Mouse (Mus musculus) liver, embryonic 13.5 days (tissue): ENCODE measurements around the gene Arhgap28. TPM values are rescaled to one million over a fixed set of nuclear protein-coding genes. Genes with fewer than 3 reads are reported as not detected.
A peak's percentile ranks its signal among the peaks of the same experiment; 100 is the strongest.

ENCODE experiments used
- ATAC-seq: fragments of 200-750 bp; cut with Nextera tagmentation; 2 replicates; pipeline ENCODE4 v1.8.0; 2017; ENCODE audit warnings: low read depth, mild to moderate bottlenecking, moderate number of reproducible peaks, moderate library complexity
- DNase-seq: peaks from one replicate; pipeline ENCODE4 v3.0.0; 2022
- H3K27ac ChIP-seq: fragments of 300-500 bp; sonication (generic); 2 replicates; pipeline ENCODE4 v1.5.1; 2015; ENCODE audit warnings: moderate library complexity, mild to moderate bottlenecking, inconsistent platforms
- H3K27me3 ChIP-seq: fragments of 300-500 bp; sonication (generic); 2 replicates; pipeline ENCODE4 v1.6.1; 2015; ENCODE audit warnings: mild to moderate bottlenecking, inconsistent platforms
- H3K36me3 ChIP-seq: fragments of 300-500 bp; sonication (generic); 2 replicates; pipeline ENCODE4 v1.6.1; 2015; ENCODE audit warnings: mild to moderate bottlenecking, inconsistent platforms
- H3K4me1 ChIP-seq: fragments of 300-500 bp; sonication (generic); replicated peaks from 2 replicates; pipeline ENCODE4 v1.6.1; 2015; ENCODE audit warnings: inconsistent platforms
- H3K4me2 ChIP-seq: fragments of 300-500 bp; sonication (generic); 2 replicates; pipeline ENCODE4 v1.6.1; 2015; ENCODE audit warnings: inconsistent platforms, mild to moderate bottlenecking, moderate library complexity
- H3K4me3 ChIP-seq: fragments of 300-500 bp; sonication (generic); replicated peaks from 2 replicates; pipeline ENCODE4 v1.5.1; 2015; ENCODE audit warnings: mild to moderate bottlenecking, inconsistent platforms
- H3K9ac ChIP-seq: fragments of 300-500 bp; sonication (generic); 2 replicates; pipeline ENCODE4 v1.6.1; 2015; ENCODE audit warnings: mild to moderate bottlenecking, inconsistent platforms
- H3K9me3 ChIP-seq: fragments of 300-500 bp; sonication (generic); replicated peaks from 2 replicates; pipeline ENCODE4 v1.6.1; 2016; ENCODE audit warnings: inconsistent platforms
- WGBS: fragments of 180-500 bp; shearing (Covaris S2); methylation state at CpG from one replicate; pipeline ENCODE4 v1.1.7; 2015; ENCODE audit not compliant: insufficient replicate concordance; 5-methylcytosine and 5-hydroxymethylcytosine counted together
- polyA plus RNA-seq: library from polyadenylated mRNA; unstranded; fragments of >200 nt; fragmentation: Nextera tagmentation; extraction: Ambion mirVana; gene quantifications from 2 replicates; pipeline ENCODE4 v1.2.1, GENCODE M21; 2015

The Arhgap28 gene
- polyA plus RNA-seq, result 1.8 and 2.1 TPM in 2 replicates

DNA sequence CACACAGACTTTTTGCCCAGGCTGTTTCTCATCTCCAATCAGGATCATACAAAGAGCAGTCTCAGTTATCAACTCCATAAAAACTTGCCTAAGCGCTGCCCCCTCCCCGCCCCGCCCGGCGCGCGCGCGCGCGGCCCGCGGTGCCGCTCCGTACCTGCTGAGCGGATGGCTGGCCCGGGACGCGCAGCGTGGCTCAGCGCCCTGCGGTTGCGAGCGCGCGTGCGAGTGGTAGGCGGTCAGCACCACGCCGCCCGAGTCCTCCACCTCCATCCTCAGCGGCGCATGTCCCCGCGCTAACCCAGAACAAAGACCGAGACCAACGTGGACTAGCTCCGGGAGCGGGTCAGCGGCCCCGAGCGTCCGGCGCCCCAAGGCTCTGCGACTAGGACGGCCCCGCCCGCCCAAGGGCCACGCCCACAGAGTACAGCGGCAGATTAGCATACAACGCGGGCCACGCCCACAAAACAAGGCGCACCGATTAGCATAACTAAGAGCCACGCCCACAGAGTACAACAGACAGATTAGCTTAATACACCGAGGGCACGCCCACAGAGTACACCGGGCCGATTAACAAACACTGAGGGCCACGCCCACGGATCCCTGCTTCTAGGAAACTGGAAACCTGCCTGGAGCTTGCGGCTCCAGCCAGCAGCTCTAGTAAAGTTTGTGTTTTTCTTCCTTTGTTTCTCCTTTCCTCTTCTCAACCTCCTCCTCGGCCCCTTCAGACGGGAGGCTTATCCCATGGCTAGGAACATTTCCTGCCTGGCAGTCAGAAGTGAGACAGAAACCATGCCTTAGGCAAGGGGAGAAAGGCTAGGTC lies at the start of gene Arhgap28:
Gene Arhgap28, minus strand, starts transcription at position 380 of the 820 bp plus-strand sequence.
- ATAC-seq, result peak; percentile 91
- Histone ChIP-seq H3K4me2 (peak within 1 kb of the TSS; percentile 83), H3K4me1 (peaks cover 17% of the 10 kb centered on the region), H3K36me3 (no peaks in the 10 kb centered on the region), H3K9ac (peak within 1 kb of the TSS; percentile 59), H3K27me3 (peaks cover 14% of the 10 kb centered on the region; the same call in 1 of the 2 replicates), H3K4me3 (peak within 1 kb of the TSS; percentile 63), H3K9me3 (no peaks in the 10 kb centered on the region), H3K27ac (peak within 1 kb of the TSS; percentile 47)
- peak; percentile 87 for DNase-seq
- under 1% methylated on average over 52 of the region's 65 CpGs for WGBS

DNA sequence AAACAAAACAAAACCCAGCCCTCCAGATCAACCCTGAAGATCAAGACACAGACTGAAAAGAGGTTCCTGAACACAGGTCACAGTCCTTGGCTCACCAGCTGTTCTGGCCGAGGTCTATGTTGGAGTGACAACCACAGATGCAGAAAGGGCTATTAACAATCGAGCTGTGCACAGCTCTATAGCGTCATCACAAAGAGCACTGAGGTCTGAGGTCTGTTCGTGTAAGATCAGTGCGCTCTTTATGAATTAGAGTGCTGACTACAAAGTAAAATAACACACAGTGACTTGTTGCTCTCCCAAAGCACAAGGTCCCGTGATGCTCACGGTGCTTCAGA lies 42.4 kb upstream of the Arhgap28 start:
- WGBS, result 65% methylated on average over 7 of the region's 7 CpGs
- Histone ChIP-seq H3K9ac (no peak overlapping the region), H3K36me3 (no peaks in the 10 kb centered on the region), H3K4me3 (no peak overlapping the region), H3K4me2 (no peak overlapping the region), H3K4me1 (no peaks in the 10 kb centered on the region), H3K9me3 (no peaks in the 10 kb centered on the region), H3K27ac (no peak overlapping the region), H3K27me3 (no peaks in the 10 kb centered on the region)
- DNase-seq, result no peak
- no peak for ATAC-seq

DNA sequence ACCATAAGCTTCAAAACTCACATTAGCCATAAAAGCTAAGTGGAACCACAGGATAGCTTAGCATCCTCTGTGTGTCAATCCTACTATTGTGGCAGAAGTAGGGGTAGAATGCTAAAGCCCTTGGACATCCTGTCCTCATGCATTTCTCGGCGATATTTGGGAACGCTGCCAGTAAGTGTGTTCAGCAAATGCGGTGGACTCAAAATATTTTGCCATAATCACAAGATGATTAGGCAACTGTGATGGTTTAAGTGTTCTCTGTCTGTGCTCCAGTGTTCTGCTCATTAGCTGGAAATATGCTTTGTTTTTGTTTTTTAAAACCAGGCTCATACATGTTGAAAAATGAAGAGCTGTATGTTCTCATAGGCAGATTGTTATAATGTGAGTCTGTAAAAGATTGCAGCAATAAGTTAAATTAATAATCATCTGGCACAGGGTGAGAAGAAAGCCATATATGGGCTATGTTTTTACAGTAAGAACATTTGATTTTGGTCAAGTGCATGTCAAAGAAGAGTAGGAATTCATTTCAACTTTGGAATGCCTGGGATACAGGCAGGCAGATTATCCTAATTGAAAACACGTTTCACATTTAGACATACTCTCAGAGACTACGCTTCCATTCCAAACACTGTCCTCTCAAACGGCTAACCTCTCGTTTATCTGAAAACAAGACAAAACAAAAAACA lies 41.9 kb upstream of the Arhgap28 start:
- no peaks in the 10 kb centered on the region for H3K27me3 ChIP-seq
- no peak overlapping the region for H3K4me3 ChIP-seq
- H3K4me1 ChIP-seq, result no peaks in the 10 kb centered on the region
- no peak overlapping the region for H3K27ac ChIP-seq
- no peak overlapping the region for H3K9ac ChIP-seq
- no peak for DNase-seq
- H3K9me3 ChIP-seq, result no peaks in the 10 kb centered on the region
- no peaks in the 10 kb centered on the region for H3K36me3 ChIP-seq
- H3K4me2 ChIP-seq, result no peak overlapping the region
- 68% methylated on average over 8 of the region's 8 CpGs for WGBS
- ATAC-seq, result no peak

DNA sequence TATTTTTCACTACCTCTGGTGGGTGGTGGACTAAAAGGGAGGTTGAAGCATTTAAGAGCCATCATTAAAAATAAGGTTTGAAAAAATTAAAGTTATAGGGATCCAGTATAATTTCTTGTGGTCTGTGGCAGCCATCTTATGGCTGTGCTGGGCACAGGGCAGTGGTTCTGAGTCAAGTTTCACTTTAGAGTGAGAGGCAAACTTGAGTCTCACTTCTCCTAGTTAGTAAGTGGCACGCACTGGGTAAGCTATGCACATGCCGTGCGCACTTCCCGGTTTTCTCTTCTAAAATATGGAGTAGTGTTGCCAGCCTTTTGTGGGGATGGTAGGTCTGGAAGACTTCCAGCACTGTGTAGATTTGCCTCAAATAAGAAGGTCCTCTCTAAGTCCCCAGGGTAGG lies 38.5 kb upstream of the Arhgap28 start:
- DNase-seq, result no peak
- ATAC-seq, result no peak
- no peaks in the 10 kb centered on the region for H3K9me3 ChIP-seq
- H3K36me3 ChIP-seq, result no peaks in the 10 kb centered on the region
- WGBS, result 80% methylated on average over 4 of the region's 4 CpGs
- H3K4me3 ChIP-seq, result no peak overlapping the region
- no peaks in the 10 kb centered on the region for H3K4me1 ChIP-seq
- H3K27ac ChIP-seq, result no peak overlapping the region
- no peak overlapping the region for H3K9ac ChIP-seq
- H3K27me3 ChIP-seq, result no peaks in the 10 kb centered on the region
- H3K4me2 ChIP-seq, result no peak overlapping the region

DNA sequence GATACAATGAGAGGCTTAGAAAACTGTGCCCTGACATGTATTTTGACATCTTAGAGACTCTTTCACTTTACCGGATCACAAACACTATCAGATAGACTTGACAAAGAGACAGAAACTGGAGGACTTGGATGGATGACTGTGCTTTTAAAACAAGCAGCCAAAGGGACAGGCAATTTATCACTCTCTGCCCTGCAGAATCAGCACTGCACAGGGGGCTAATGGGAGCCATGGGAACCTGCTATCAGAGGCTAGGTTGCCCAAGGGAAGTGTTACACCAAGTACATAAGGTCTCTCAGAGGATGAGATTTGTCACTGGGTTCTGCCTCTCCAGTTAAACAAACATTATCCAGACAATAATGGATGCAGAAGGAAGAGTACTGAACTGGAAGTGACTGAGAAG lies 33.1 kb upstream of the Arhgap28 start:
- Histone ChIP-seq H3K4me2 (no peak overlapping the region), H3K9me3 (no peaks in the 10 kb centered on the region), H3K9ac (no peak overlapping the region), H3K27ac (no peak overlapping the region), H3K36me3 (no peaks in the 10 kb centered on the region), H3K27me3 (no peaks in the 10 kb centered on the region), H3K4me1 (no peaks in the 10 kb centered on the region), H3K4me3 (no peak overlapping the region)
- WGBS, result 78% methylated on average over 1 of the region's 1 CpGs
- ATAC-seq (no peak), DNase-seq (no peak)

DNA sequence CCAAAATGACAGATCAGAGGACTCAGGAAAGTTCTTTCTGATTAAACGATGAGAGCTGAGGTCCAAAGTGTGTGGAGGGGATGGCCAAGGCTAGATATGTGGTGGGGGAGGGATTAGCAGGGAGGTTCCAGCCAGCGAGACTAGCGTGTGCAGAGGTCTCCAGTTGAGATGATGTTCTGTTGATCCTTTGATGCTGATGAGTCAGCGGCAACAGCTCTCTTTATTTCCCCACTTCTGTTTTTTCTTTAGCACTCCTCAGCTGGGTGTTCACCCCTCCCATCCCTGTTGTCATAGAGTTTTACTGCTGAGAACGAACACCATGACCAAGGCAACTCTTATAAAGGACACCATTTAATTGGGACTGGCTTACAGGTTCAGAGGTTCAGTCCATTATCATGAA lies 25.6 kb upstream of the Arhgap28 start:
- Histone ChIP-seq H3K4me2 (no peak overlapping the region), H3K9ac (no peak overlapping the region), H3K36me3 (no peaks in the 10 kb centered on the region), H3K4me1 (no peaks in the 10 kb centered on the region), H3K9me3 (no peaks in the 10 kb centered on the region), H3K27ac (no peak overlapping the region), H3K4me3 (no peak overlapping the region), H3K27me3 (no peaks in the 10 kb centered on the region)
- 46% methylated on average over 5 of the region's 5 CpGs for WGBS
- DNase-seq, result no peak
- no peak for ATAC-seq

DNA sequence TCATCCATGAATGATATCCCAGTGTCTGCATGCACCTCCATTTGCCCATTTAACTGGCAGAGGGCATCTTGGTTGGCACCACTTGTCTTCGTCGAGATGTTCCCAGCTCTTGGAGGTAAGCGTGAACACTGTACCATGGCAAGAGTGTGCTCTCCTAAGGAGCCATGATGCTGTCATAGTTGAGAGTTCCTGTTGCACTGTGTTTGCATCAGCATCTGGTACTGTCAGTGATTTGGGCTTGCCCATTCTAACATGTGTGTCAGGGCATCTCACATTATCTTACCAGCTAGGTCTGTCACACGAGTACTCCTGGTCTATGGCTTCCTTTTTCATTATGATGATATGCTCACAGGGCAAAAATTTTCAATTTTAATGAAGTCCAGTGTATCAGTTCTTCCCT lies 24.6 kb upstream of the Arhgap28 start:
- Histone ChIP-seq H3K4me1 (no peaks in the 10 kb centered on the region), H3K36me3 (no peaks in the 10 kb centered on the region), H3K9me3 (no peaks in the 10 kb centered on the region), H3K27me3 (no peaks in the 10 kb centered on the region), H3K4me3 (no peak overlapping the region), H3K4me2 (no peak overlapping the region), H3K9ac (no peak overlapping the region), H3K27ac (no peak overlapping the region)
- no peak for DNase-seq
- no peak for ATAC-seq
- WGBS, result 74% methylated on average over 4 of the region's 4 CpGs

DNA sequence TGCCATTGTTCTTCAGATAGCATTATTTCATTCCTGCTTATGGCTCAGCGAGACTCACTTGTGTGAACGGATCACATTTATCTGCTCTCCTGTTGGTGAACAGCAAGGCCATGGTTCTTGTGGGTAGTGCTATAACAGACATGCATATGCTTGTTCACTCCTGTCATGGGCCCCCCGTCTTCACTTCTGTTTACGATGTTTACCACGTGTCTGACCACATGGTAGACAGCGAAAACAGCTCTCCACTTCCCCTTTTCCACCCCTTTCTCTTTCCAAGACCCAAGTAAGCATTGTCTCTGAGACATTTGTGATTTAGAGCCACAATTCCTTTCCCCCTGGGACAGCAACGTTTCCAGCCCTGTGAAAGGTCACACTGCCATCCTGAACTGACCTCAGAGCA lies 20.4 kb upstream of the Arhgap28 start:
- no peak overlapping the region for H3K9ac ChIP-seq
- DNase-seq (no peak), ATAC-seq (no peak)
- no peaks in the 10 kb centered on the region for H3K36me3 ChIP-seq
- H3K4me3 ChIP-seq, result no peak overlapping the region
- H3K27me3 ChIP-seq, result no peaks in the 10 kb centered on the region
- 26% methylated on average over 7 of the region's 7 CpGs for WGBS
- no peak overlapping the region for H3K27ac ChIP-seq
- no peaks in the 10 kb centered on the region for H3K4me1 ChIP-seq
- H3K4me2 ChIP-seq, result no peak overlapping the region
- H3K9me3 ChIP-seq, result no peaks in the 10 kb centered on the region

DNA sequence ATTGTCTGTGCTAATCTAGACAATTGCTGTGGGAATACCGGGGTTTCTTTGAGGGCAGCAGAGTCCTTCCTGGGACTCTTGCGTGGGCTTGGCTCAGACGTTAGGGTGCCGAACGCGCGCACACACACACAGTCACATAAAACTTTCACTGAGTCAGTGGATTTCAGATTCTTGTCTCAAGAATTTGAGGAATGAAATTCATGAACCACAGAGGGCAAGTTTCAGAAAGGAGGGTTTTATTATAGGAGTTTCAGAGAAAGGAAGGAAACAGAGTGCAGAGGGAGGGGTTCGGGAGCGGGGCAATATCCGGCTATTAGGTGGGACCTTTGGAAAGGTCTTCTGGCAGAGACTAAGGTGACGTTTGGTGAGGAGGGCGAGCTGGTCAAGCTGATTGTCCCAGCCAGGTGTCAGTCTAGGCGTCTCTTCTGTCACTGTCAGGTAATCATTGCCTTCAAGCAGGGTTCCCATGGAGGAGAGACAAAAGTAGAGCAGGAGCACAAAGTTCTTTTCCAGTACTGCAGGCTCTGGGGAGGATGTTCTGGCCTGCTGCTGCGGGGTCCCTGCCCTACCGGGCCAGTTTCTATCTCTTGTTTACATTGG lies 15.6 kb upstream of the Arhgap28 start:
- no peak for ATAC-seq
- no peak for DNase-seq
- no peaks in the 10 kb centered on the region for H3K9me3 ChIP-seq
- H3K4me2 ChIP-seq, result no peak overlapping the region
- 54% methylated on average over 15 of the region's 15 CpGs for WGBS
- H3K27ac ChIP-seq, result no peak overlapping the region
- no peak overlapping the region for H3K9ac ChIP-seq
- no peak overlapping the region for H3K4me3 ChIP-seq
- no peaks in the 10 kb centered on the region for H3K36me3 ChIP-seq
- no peaks in the 10 kb centered on the region for H3K4me1 ChIP-seq
- no peaks in the 10 kb centered on the region for H3K27me3 ChIP-seq

DNA sequence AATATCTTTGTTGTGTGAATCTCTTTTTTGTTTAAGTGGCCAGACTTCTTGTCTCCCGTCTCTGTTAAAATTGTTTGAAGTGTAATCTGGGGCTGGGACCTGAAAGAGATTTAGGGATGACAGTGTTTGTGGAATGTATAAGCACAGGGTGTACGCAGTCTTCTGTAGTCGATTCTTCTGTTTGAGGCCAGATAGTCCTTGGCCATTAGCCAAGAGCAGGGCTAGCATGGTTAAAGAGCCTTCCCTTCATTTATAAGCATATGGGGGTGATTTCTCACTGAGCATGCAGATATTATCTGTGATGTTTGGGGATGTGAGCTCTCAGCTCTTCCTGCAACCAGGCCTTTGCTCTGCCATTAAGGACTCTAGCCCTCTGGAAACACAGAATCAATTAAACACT lies 13.2 kb upstream of the Arhgap28 start:
- WGBS, result 63% methylated on average over 3 of the region's 3 CpGs
- H3K9me3 ChIP-seq, result no peaks in the 10 kb centered on the region
- no peak overlapping the region for H3K4me2 ChIP-seq
- H3K9ac ChIP-seq, result no peak overlapping the region
- no peaks in the 10 kb centered on the region for H3K36me3 ChIP-seq
- H3K27ac ChIP-seq, result no peak overlapping the region
- no peak overlapping the region for H3K4me3 ChIP-seq
- H3K4me1 ChIP-seq, result no peaks in the 10 kb centered on the region
- no peak for ATAC-seq
- no peak for DNase-seq
- no peaks in the 10 kb centered on the region for H3K27me3 ChIP-seq

DNA sequence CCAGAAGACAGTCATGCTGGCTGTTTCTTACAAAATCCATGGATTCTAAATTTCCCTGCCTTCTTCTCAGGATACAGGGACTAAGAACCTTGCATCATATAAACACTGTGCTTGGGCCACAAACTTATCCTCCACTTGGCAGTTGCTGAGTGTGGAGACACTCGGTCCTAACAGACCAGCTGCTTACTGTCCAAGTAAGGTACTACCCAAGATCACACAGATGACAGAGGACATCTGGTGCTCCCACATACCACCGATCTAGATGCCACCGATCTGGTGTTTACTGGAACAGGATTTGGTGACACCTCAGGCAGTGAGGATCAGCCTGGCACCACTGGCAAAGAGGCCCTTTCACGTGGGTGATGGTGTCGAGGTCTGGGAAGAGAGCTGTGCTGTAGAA lies 7.7 kb upstream of the Arhgap28 start:
- H3K9me3 ChIP-seq, result no peaks in the 10 kb centered on the region; the same call in 1 of the 2 replicates
- WGBS, result 73% methylated on average over 5 of the region's 5 CpGs
- no peak for DNase-seq

More for the DNA sequence above, 7.7 kb upstream of the Arhgap28 start:
- no peaks in the 10 kb centered on the region for H3K36me3 ChIP-seq
- no peak overlapping the region for H3K9ac ChIP-seq
- no peak overlapping the region for H3K4me2 ChIP-seq
- no peak overlapping the region for H3K27ac ChIP-seq
- H3K27me3 ChIP-seq, result no peaks in the 10 kb centered on the region
- H3K4me3 ChIP-seq, result no peak overlapping the region
- no peaks in the 10 kb centered on the region for H3K4me1 ChIP-seq
- no peak for ATAC-seq
